Mouse (Mus musculus) macrophage (primary cell): Measurements from ENCODE around the gene S100a1. TPM values are rescaled to one million over a fixed set of nuclear protein-coding genes. Genes with fewer than 3 reads are reported as not detected.

ENCODE experiments used
- H3K27ac ChIP-seq: fragments of 350-480 bp; formaldehyde crosslinking; 2 replicates; pipeline ENCODE4 v1.9.0; 2021
- H3K36me3 ChIP-seq: fragments of 350-480 bp; formaldehyde crosslinking; 2 replicates; pipeline ENCODE4 v1.9.0; 2021; ENCODE audit errors: inconsistent target
- H3K4me3 ChIP-seq: fragments of 350-480 bp; formaldehyde crosslinking; 2 replicates; pipeline ENCODE4 v1.9.0; 2021; ENCODE audit errors: inconsistent target
- H3K79me2 ChIP-seq: fragments of 350-480 bp; formaldehyde crosslinking; 2 replicates; pipeline ENCODE4 v1.9.0; 2021; ENCODE audit errors: inconsistent target
- WGBS: methylation state at CpG from one replicate; pipeline ENCODE4 v1.1.7; 2026; ENCODE audit warnings: inconsistent platforms; ENCODE audit not compliant: missing documents; 5-methylcytosine and 5-hydroxymethylcytosine counted together
- polyA plus RNA-seq: library from polyadenylated mRNA; stranded (reverse); fragments of 250-400 nt; gene quantifications from 3 replicates; pipeline ENCODE4 v1.2.4, GENCODE M21; 2018; ENCODE audit warnings: inconsistent platforms

S100a1 gene
- polyA plus RNA-seq, 1 experiment from 2014 or later: 857 TPM

GRCm38 (mm10) chr3:90497597-90497996 lies 16.6 kb downstream of the S100a1 start:
- Histone ChIP-seq H3K27ac (no peak overlapping the region), H3K36me3 (peaks cover 44% of the 10 kb centered on the region), H3K4me3 (no peak overlapping the region), H3K79me2 (peaks cover 9% of the 10 kb centered on the region; the same call in 1 of the 2 replicates)

GRCm38 (mm10) chr3:90495850-90496525 lies 18.2 kb downstream of the S100a1 start:
- no peaks in the 10 kb centered on the region for H3K79me2 ChIP-seq
- no peak overlapping the region for H3K27ac ChIP-seq
- H3K36me3 ChIP-seq: peaks cover 30% of the 10 kb centered on the region; the same call in 1 of the 2 replicates
- WGBS: 94% methylated on average over 7 of the region's 7 CpGs
- no peak overlapping the region for H3K4me3 ChIP-seq

- no peak overlapping the region for H3K4me3 ChIP-seq
- WGBS: 91% methylated on average over 4 of the region's 4 CpGs
- peaks cover 10% of the 10 kb centered on the region; the same call in 1 of the 2 replicates for H3K79me2 ChIP-seq
- no peak overlapping the region for H3K27ac ChIP-seq
- peaks cover 22% of the 10 kb centered on the region; the same call in 1 of the 2 replicates for H3K36me3 ChIP-seq
Observed at GRCm38 (mm10) chr3:90493831-90494540, 20.2 kb downstream of the S100a1 start.

- Histone ChIP-seq H3K79me2 (peaks cover 10% of the 10 kb centered on the region; the same call in 1 of the 2 replicates), H3K27ac (no peak overlapping the region), H3K4me3 (no peak overlapping the region), H3K36me3 (peaks cover 25% of the 10 kb centered on the region; the same call in 1 of the 2 replicates)
- 29% methylated on average over 2 of the region's 2 CpGs for WGBS
Observed at GRCm38 (mm10) chr3:90491350-90491749, 22.8 kb downstream of the S100a1 start.

- peaks cover 25% of the 10 kb centered on the region; the same call in 1 of the 2 replicates for H3K36me3 ChIP-seq
- H3K79me2 ChIP-seq: peaks cover 10% of the 10 kb centered on the region; the same call in 1 of the 2 replicates
- peak within 1 kb of the TSS; percentile 12; the same call in 1 of the 2 replicates for H3K27ac ChIP-seq
- WGBS: under 1% methylated on average over 33 of the region's 37 CpGs
- peak within 1 kb of the TSS; percentile 65 for H3K4me3 ChIP-seq
Observed at GRCm38 (mm10) chr3:90490696-90491256, 23.4 kb downstream of the S100a1 start, which contains the start of gene Snapin. Gene Snapin (minus strand): TSS chr3:90491033.

- H3K79me2 ChIP-seq: peaks cover 10% of the 10 kb centered on the region; the same call in 1 of the 2 replicates
- H3K36me3 ChIP-seq: peaks cover 32% of the 10 kb centered on the region
Observed at GRCm38 (mm10) chr3:90488576-90488975, 25.6 kb downstream of the S100a1 start.

GRCm38 (mm10) chr3:90486998-90487397 lies 27.2 kb downstream of the S100a1 start:
- Histone ChIP-seq H3K36me3 (peaks cover 42% of the 10 kb centered on the region), H3K79me2 (peaks cover 10% of the 10 kb centered on the region; the same call in 1 of the 2 replicates), H3K4me3 (no peak overlapping the region), H3K27ac (no peak overlapping the region)
- WGBS: 84% methylated on average over 5 of the region's 5 CpGs

More at GRCm38 (mm10) chr3:90488576-90488975, 25.6 kb downstream of the S100a1 start:
- no peak overlapping the region for H3K27ac ChIP-seq
- 94% methylated on average over 6 of the region's 6 CpGs for WGBS
- no peak overlapping the region for H3K4me3 ChIP-seq

GRCm38 (mm10) chr3:90475831-90476611 lies 38.2 kb downstream of the S100a1 start, which contains the start of gene Ilf2:
Gene Ilf2 (plus strand): TSS chr3:90476126.
- Histone ChIP-seq H3K36me3 (peaks cover under 1% of the 10 kb centered on the region; the same call in 1 of the 2 replicates), H3K27ac (peak within 1 kb of the TSS; percentile 29), H3K4me3 (peak within 1 kb of the TSS; percentile 87), H3K79me2 (peaks cover 30% of the 10 kb centered on the region)
- WGBS: under 1% methylated on average over 44 of the region's 45 CpGs

GRCm38 (mm10) chr3:90475151-90475830 lies 38.9 kb downstream of the S100a1 start:
- 39% methylated on average over 11 of the region's 16 CpGs for WGBS
- Histone ChIP-seq H3K79me2 (peaks cover 30% of the 10 kb centered on the region), H3K27ac (no peak overlapping the region), H3K4me3 (peak overlapping the region; percentile 30), H3K36me3 (no peaks in the 10 kb centered on the region)

GRCm38 (mm10) chr3:90472213-90472612 lies 42.0 kb downstream of the S100a1 start:
- Histone ChIP-seq H3K36me3 (no peaks in the 10 kb centered on the region), H3K4me3 (no peak overlapping the region), H3K27ac (no peak overlapping the region), H3K79me2 (peaks cover 11% of the 10 kb centered on the region)
- WGBS: 0% methylated on average over 3 of the region's 3 CpGs

GRCm38 (mm10) chr3:90467618-90468300 lies 46.4 kb downstream of the S100a1 start:
- WGBS: 94% methylated on average over 10 of the region's 10 CpGs
- no peaks in the 10 kb centered on the region for H3K36me3 ChIP-seq
- H3K4me3 ChIP-seq: no peak overlapping the region
- H3K79me2 ChIP-seq: no peaks in the 10 kb centered on the region
- no peak overlapping the region for H3K27ac ChIP-seq

- no peak overlapping the region for H3K27ac ChIP-seq
- H3K79me2 ChIP-seq: no peaks in the 10 kb centered on the region
- 1% methylated on average over 15 of the region's 15 CpGs for WGBS
- no peaks in the 10 kb centered on the region for H3K36me3 ChIP-seq
- no peak overlapping the region; the same call in 1 of the 2 replicates for H3K4me3 ChIP-seq
Observed at GRCm38 (mm10) chr3:90466311-90466766, 47.9 kb downstream of the S100a1 start.

- Histone ChIP-seq H3K4me3 (no peak within 1 kb of the TSS; the same call in 1 of the 2 replicates), H3K27ac (no peak within 1 kb of the TSS), H3K36me3 (no peaks in the 10 kb centered on the region), H3K79me2 (no peaks in the 10 kb centered on the region)
- under 1% methylated on average over 28 of the region's 49 CpGs for WGBS
Observed at GRCm38 (mm10) chr3:90465686-90466310, 48.4 kb downstream of the S100a1 start, which contains the start of gene Npr1. Gene Npr1 (minus strand): TSS chr3:90465866.
